Mouse (Mus musculus): ENCODE measurements around the gene Me1.

Gene Me1

GRCm38 (mm10) chr9:86592676-86593668, 102.8 kb downstream of the Me1 start:
- DNase-seq, result no peak

GRCm38 (mm10) chr9:86587019-86587795, 108.5 kb downstream of the Me1 start:
- no peak for DNase-seq

GRCm38 (mm10) chr9:86583740-86584139, 112.0 kb downstream of the Me1 start:
- DNase-seq, result peak; percentile 79 to 83

GRCm38 (mm10) chr9:86579657-86580056, 116.1 kb downstream of the Me1 start:
- DNase-seq, result no peak

- DNase-seq, result no peak
These were observed 120.6 kb downstream of the Me1 start for GRCm38 (mm10) chr9:86575178-86575577.

GRCm38 (mm10) chr9:86573616-86574303, 122.0 kb downstream of the Me1 start:
- DNase-seq, result peak in 1 of 2 experiments; percentile 11

GRCm38 (mm10) chr9:86572636-86573291, 123.0 kb downstream of the Me1 start:
- DNase-seq, result peak; percentile 91 to 93

- peak in 1 of 2 experiments; percentile 54 for DNase-seq
These were observed 123.6 kb downstream of the Me1 start for GRCm38 (mm10) chr9:86572196-86572595.

- peak; percentile 98 to 99 for DNase-seq
These were observed 124.1 kb downstream of the Me1 start, which contains the start of the genes Pgm3 and Rwdd2a for GRCm38 (mm10) chr9:86571540-86572135. Gene Pgm3 (minus strand): TSS chr9:86571842. Gene Rwdd2a (plus strand): TSS chr9:86571991.

- DNase-seq, result peak in 1 of 2 experiments; percentile 10
These were observed 124.8 kb downstream of the Me1 start for GRCm38 (mm10) chr9:86570946-86571345.

- DNase-seq, result peak in 1 of 2 experiments; percentile 21
These were observed 125.4 kb downstream of the Me1 start for GRCm38 (mm10) chr9:86570261-86570890.

GRCm38 (mm10) chr9:86569314-86569910, 126.3 kb downstream of the Me1 start:
- DNase-seq, result no peak

GRCm38 (mm10) chr9:86560543-86560942, 135.2 kb downstream of the Me1 start:
- DNase-seq, result peak; percentile 16 to 32

- DNase-seq, result peak in 1 of 2 experiments; percentile 25
These were observed 141.1 kb downstream of the Me1 start for GRCm38 (mm10) chr9:86554641-86555040.

- no peak for DNase-seq
These were observed 141.9 kb downstream of the Me1 start for GRCm38 (mm10) chr9:86553886-86554285.

- DNase-seq, result no peak
These were observed 145.0 kb downstream of the Me1 start for GRCm38 (mm10) chr9:86550717-86551116.

- no peak for DNase-seq
These were observed 146.1 kb downstream of the Me1 start for GRCm38 (mm10) chr9:86549637-86550162.

- DNase-seq, result no peak
These were observed 151.2 kb downstream of the Me1 start for GRCm38 (mm10) chr9:86544559-86544958.

GRCm38 (mm10) chr9:86543451-86543850, 152.3 kb downstream of the Me1 start:
- DNase-seq, result no peak

GRCm38 (mm10) chr9:86534071-86534470, 161.7 kb downstream of the Me1 start:
- no peak for DNase-seq
